Mouse (Mus musculus): ENCODE results near the gene 5830473C10Rik. TPM values are rescaled to one million over a fixed set of nuclear protein-coding genes. Genes with fewer than 3 reads are reported as not detected.

5830473C10Rik gene
- polyA plus RNA-seq, 1 experiment: 0.13 TPM

- H3K27ac ChIP-seq (ENCODE audit: insufficient read depth, low read length): peak overlapping the region; percentile 55; the same call in 1 of the 2 replicates
- H3K4me1 ChIP-seq (ENCODE audit: control insufficient read depth, insufficient read depth, low read length): peaks cover 9% of the 10 kb centered on the region
- no peak for TF ChIP-seq POLR2A (IDR thresholded peaks at IDR 0.05; ENCODE audit: extremely low read depth, insufficient read depth, low read length)
- no peak for TF ChIP-seq CTCF (IDR thresholded peaks at IDR 0.05; ENCODE audit: extremely low read depth, insufficient read depth, low read length)
- no peak overlapping the region for H3K4me3 ChIP-seq (ENCODE audit: insufficient read depth, low read length)
Observed at GRCm38 (mm10) chr5:90565205-90565604, 4.3 kb downstream of the 5830473C10Rik start.

- Histone ChIP-seq H3K4me1 (ENCODE audit: control insufficient read depth, insufficient read depth, low read length) (peaks cover 4% of the 10 kb centered on the region), H3K27ac (ENCODE audit: insufficient read depth, low read length) (no peak overlapping the region), H3K4me3 (ENCODE audit: insufficient read depth, low read length) (no peak overlapping the region)
- TF ChIP-seq CTCF (IDR thresholded peaks at IDR 0.05; ENCODE audit: extremely low read depth, insufficient read depth, low read length): no peak
Observed at GRCm38 (mm10) chr5:90567788-90568187, 6.9 kb downstream of the 5830473C10Rik start.

GRCm38 (mm10) chr5:90568338-90568737 is 7.4 kb downstream of the 5830473C10Rik start:
- Histone ChIP-seq H3K4me3 (ENCODE audit: insufficient read depth, low read length) (no peak overlapping the region), H3K27ac (ENCODE audit: insufficient read depth, low read length) (no peak overlapping the region), H3K4me1 (ENCODE audit: control insufficient read depth, insufficient read depth, low read length) (peaks cover 4% of the 10 kb centered on the region)
- TF ChIP-seq POLR2A (IDR thresholded peaks at IDR 0.05; ENCODE audit: extremely low read depth, insufficient read depth, low read length) (no peak), CTCF (IDR thresholded peaks at IDR 0.05; ENCODE audit: extremely low read depth, insufficient read depth, low read length) (no peak)

DNA sequence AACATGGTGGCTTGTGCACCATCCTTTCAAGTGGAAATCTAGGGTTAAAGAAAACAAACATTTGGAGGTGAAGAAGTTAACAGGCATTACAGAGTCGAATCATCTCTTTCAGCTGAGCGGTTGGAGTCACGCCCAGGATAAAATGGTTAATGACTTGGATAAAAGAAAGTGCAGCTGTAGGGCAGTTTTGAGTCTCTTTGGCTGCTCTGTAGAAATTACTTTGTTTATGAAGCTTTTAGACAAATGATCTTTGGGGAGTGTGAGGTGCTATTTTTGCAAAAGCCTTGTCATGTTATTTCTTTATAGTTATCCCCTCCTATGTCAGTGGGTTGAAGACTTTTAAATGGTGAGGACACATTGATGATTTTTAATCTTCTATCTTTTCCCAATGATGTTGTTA is 10.3 kb downstream of the 5830473C10Rik start:
- Histone ChIP-seq H3K4me3 (ENCODE audit: insufficient read depth, low read length) (no peak overlapping the region), H3K27ac (ENCODE audit: insufficient read depth, low read length) (no peak overlapping the region), H3K4me1 (ENCODE audit: control insufficient read depth, insufficient read depth, low read length) (no peaks in the 10 kb centered on the region; the same call in 1 of the 2 replicates)
- TF ChIP-seq POLR2A (IDR thresholded peaks at IDR 0.05; ENCODE audit: extremely low read depth, insufficient read depth, low read length): no peak
- TF ChIP-seq CTCF (IDR thresholded peaks at IDR 0.05; ENCODE audit: extremely low read depth, insufficient read depth, low read length): no peak

DNA sequence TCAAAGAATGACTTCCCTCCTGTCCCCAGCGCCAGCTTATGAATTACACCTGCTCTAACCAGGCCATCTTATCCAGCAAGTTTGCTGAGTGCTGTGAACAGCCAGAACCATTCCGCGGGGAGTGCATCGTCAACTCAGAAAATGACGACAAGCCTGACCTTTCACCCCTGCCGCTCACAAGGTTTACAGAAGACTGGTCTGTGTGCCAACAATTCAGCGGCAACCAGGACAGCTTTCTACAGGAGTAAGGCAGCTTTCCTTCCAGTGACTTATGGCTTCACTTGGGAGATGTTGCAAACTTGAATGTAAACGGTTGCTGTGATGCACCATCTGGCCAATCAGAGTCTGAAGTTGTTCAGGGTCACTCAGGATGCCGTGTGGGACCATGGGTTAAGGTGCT is 16.8 kb downstream of the 5830473C10Rik start:
- TF ChIP-seq POLR2A (IDR thresholded peaks at IDR 0.05; ENCODE audit: extremely low read depth, insufficient read depth, low read length) (no peak), CTCF (IDR thresholded peaks at IDR 0.05; ENCODE audit: extremely low read depth, insufficient read depth, low read length) (no peak)
- Histone ChIP-seq H3K4me1 (ENCODE audit: control insufficient read depth, insufficient read depth, low read length) (no peaks in the 10 kb centered on the region), H3K4me3 (ENCODE audit: insufficient read depth, low read length) (no peak overlapping the region), H3K27ac (ENCODE audit: insufficient read depth, low read length) (no peak overlapping the region)

DNA sequence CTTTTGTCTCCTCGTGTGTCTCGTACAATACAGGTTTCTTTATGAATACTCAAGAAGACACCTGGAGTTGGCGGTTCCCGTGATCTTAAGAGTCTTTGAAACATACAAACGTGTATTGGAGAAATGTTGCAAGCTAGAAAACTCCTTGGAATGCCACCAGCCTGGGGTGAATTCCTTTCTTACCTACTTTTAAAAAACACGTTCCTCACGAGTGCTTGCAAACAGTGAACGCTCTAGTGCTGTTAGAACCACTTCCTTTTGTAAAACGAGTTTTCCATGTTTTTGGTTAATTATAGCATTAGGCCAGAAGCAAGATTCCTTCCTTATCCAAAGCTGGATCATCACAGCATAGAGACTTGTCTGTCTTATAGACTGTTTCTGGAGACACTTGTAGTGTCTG is 18.6 kb downstream of the 5830473C10Rik start:
- Histone ChIP-seq H3K4me1 (ENCODE audit: control insufficient read depth, insufficient read depth, low read length) (no peaks in the 10 kb centered on the region), H3K27ac (ENCODE audit: insufficient read depth, low read length) (no peak overlapping the region), H3K4me3 (ENCODE audit: insufficient read depth, low read length) (no peak overlapping the region)
- TF ChIP-seq CTCF (IDR thresholded peaks at IDR 0.05; ENCODE audit: extremely low read depth, insufficient read depth, low read length): no peak
- TF ChIP-seq POLR2A (IDR thresholded peaks at IDR 0.05; ENCODE audit: extremely low read depth, insufficient read depth, low read length): no peak

- H3K4me1 ChIP-seq (ENCODE audit: control insufficient read depth, insufficient read depth, low read length): no peaks in the 10 kb centered on the region
- H3K27ac ChIP-seq (ENCODE audit: insufficient read depth, low read length): no peak overlapping the region
- no peak overlapping the region for H3K4me3 ChIP-seq (ENCODE audit: insufficient read depth, low read length)
- TF ChIP-seq CTCF (IDR thresholded peaks at IDR 0.05; ENCODE audit: extremely low read depth, insufficient read depth, low read length) (no peak), POLR2A (IDR thresholded peaks at IDR 0.05; ENCODE audit: extremely low read depth, insufficient read depth, low read length) (no peak)
Observed at GRCm38 (mm10) chr5:90582179-90582578, 21.3 kb downstream of the 5830473C10Rik start.

DNA sequence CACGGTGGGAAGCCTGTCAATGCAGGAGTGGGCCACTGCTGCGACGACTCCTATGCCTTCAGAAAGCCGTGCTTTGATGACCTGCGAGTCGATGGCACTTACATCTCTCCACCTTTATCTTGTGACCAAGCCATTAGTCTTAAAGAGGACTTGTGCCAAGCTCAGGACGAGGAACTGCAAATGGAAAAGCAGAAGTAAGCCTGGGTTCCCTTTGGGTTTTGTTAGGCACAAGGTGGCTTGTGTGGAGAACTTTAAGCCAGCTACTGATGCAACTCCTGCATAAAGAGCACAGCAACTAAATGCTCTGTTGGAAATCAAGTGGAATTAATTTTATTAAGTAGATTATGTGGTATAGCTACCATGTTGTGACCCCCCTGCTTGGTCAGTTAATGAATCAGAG is 23.9 kb downstream of the 5830473C10Rik start:
- TF ChIP-seq POLR2A (IDR thresholded peaks at IDR 0.05; ENCODE audit: extremely low read depth, insufficient read depth, low read length): no peak
- TF ChIP-seq CTCF (IDR thresholded peaks at IDR 0.05; ENCODE audit: extremely low read depth, insufficient read depth, low read length): no peak
- H3K4me1 ChIP-seq (ENCODE audit: control insufficient read depth, insufficient read depth, low read length): no peaks in the 10 kb centered on the region
- H3K27ac ChIP-seq (ENCODE audit: insufficient read depth, low read length): no peak overlapping the region
- H3K4me3 ChIP-seq (ENCODE audit: insufficient read depth, low read length): no peak overlapping the region

- no peak overlapping the region for H3K4me3 ChIP-seq (ENCODE audit: insufficient read depth, low read length)
- H3K4me1 ChIP-seq (ENCODE audit: control insufficient read depth, insufficient read depth, low read length): no peaks in the 10 kb centered on the region
- no peak for TF ChIP-seq POLR2A (IDR thresholded peaks at IDR 0.05; ENCODE audit: extremely low read depth, insufficient read depth, low read length)
- no peak for TF ChIP-seq CTCF (IDR thresholded peaks at IDR 0.05; ENCODE audit: extremely low read depth, insufficient read depth, low read length)
- H3K27ac ChIP-seq (ENCODE audit: insufficient read depth, low read length): no peak overlapping the region
Observed at GRCm38 (mm10) chr5:90586511-90586910, 25.6 kb downstream of the 5830473C10Rik start.

- H3K4me3 ChIP-seq (ENCODE audit: insufficient read depth, low read length): no peak overlapping the region
- no peak overlapping the region for H3K27ac ChIP-seq (ENCODE audit: insufficient read depth, low read length)
- TF ChIP-seq POLR2A (IDR thresholded peaks at IDR 0.05; ENCODE audit: extremely low read depth, insufficient read depth, low read length) (no peak), CTCF (IDR thresholded peaks at IDR 0.05; ENCODE audit: extremely low read depth, insufficient read depth, low read length) (no peak)
- no peaks in the 10 kb centered on the region for H3K4me1 ChIP-seq (ENCODE audit: control insufficient read depth, insufficient read depth, low read length)
Observed at GRCm38 (mm10) chr5:90588104-90588503, 27.2 kb downstream of the 5830473C10Rik start.
